Mouse (Mus musculus) embryonic facial prominence, embryonic 11.5 days (tissue): ENCODE data around the gene Fam19a1. TPM values are rescaled to one million over a fixed set of nuclear protein-coding genes. Genes with fewer than 3 reads are reported as not detected.

Experiments
- ATAC-seq: fragments of 200-750 bp; cut with Nextera tagmentation; replicated peaks from 2 replicates; pipeline ENCODE4 v1.8.0; 2017; ENCODE audit warnings: low read depth; ENCODE audit not compliant: insufficient number of reproducible peaks, low FRiP score, low TSS enrichment
- DNase-seq: peaks from one replicate; pipeline ENCODE4 v3.0.0-alpha.2; 2015; ENCODE audit warnings: low spot score
- H3K27ac ChIP-seq: fragments of 300-500 bp; sonication (generic); replicated peaks from 2 replicates; pipeline ENCODE4 v1.5.1; 2014; ENCODE audit warnings: mild to moderate bottlenecking, low read depth, low read length, control low read depth
- H3K27me3 ChIP-seq: fragments of 300-500 bp; sonication (generic); 2 replicates; pipeline ENCODE4 v1.6.1; 2014; ENCODE audit warnings: mild to moderate bottlenecking, low read length, moderate library complexity, mixed read lengths; ENCODE audit not compliant: control insufficient read depth, insufficient read depth
- H3K36me3 ChIP-seq: fragments of 300-500 bp; sonication (generic); replicated peaks from 2 replicates; pipeline ENCODE4 v1.6.1; 2014; ENCODE audit warnings: low read depth, mild to moderate bottlenecking, low read length, moderate library complexity, mixed read lengths; ENCODE audit not compliant: control insufficient read depth, insufficient read depth
- H3K4me1 ChIP-seq: fragments of 300-500 bp; sonication (generic); 2 replicates; pipeline ENCODE4 v1.6.1; 2014; ENCODE audit warnings: low read length, mixed read lengths; ENCODE audit not compliant: control insufficient read depth, insufficient read depth
- H3K4me2 ChIP-seq: fragments of 300-500 bp; sonication (generic); 2 replicates; pipeline ENCODE4 v1.6.1; 2014; ENCODE audit warnings: low read depth, mild to moderate bottlenecking, control low read depth, low read length, moderate library complexity
- H3K4me3 ChIP-seq: fragments of 300-500 bp; sonication (generic); 2 replicates; pipeline ENCODE4 v1.5.1; 2014; ENCODE audit warnings: low read depth, low read length, control low read depth
- H3K9ac ChIP-seq: fragments of 300-500 bp; sonication (generic); replicated peaks from 2 replicates; pipeline ENCODE4 v1.6.1; 2014; ENCODE audit warnings: mild to moderate bottlenecking, control low read depth, low read length
- H3K9me3 ChIP-seq: fragments of 300-500 bp; sonication (generic); replicated peaks from 2 replicates; pipeline ENCODE4 v1.6.1; 2016; ENCODE audit warnings: mild to moderate bottlenecking, low read length, inconsistent platforms, mixed read lengths; ENCODE audit not compliant: control insufficient read depth
- WGBS: fragments of 180-500 bp; shearing (Covaris S2); extraction: QIAGEN DNeasy Blood & Tissue Kit; methylation state at CpG from one replicate; pipeline ENCODE4 v1.1.7; 2014; 5-methylcytosine and 5-hydroxymethylcytosine counted together
- polyA plus RNA-seq: library from polyadenylated mRNA; unstranded; fragments of >200 nt; fragmentation: Nextera tagmentation; extraction: Ambion mirVana; gene quantifications from 2 replicates; pipeline ENCODE4 v1.2.1, GENCODE M21; 2014

The Fam19a1 gene
- polyA plus RNA-seq, 1 experiment from 2014 or later = 0.63 TPM

DNA sequence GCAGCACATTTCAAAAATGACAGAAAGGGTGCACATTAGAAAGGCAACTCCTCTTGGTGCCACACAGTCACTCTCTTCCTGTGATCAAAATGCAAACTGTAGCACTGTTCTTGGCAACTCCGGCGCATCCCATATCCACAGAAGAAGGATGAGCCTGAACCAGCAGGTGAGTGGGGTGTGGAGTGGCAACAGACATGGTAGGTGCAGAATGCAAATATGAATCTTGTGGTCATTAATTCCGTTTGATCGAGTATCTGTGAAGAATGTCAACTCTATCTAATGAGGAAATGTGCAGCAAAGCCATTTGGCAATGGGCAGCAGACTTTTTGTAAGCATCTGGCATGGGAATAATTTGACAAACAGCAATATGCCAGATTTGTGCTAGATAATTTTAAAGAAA lies 437.5 kb downstream of the Fam19a1 start:
- 91% methylated on average over 4 of the region's 4 CpGs for WGBS
- ATAC-seq = no peak
- H3K4me2 ChIP-seq = no peak overlapping the region

DNA sequence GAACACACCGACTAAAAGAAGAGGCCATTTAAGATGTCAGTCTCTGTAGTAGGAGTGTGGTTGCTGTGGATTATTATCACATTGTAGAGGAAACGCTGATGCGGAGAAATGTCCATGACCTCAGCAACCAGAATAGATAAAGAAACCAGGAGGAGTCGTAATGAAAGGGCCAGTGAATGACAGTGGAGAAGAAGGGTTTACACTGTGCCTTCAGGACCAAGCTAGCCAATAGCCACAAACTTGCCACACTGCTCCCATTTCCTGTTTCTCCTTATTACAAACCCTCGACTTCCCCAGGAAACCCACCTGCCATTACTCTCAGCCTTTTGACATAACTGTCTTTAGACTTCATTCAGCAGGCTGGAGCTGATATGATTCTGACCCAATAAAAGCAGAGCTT lies 465.7 kb downstream of the Fam19a1 start:
- ATAC-seq (no peak), DNase-seq (no peak)
- Histone ChIP-seq H3K27me3 (no peaks in the 10 kb centered on the region), H3K36me3 (no peaks in the 10 kb centered on the region), H3K27ac (no peak overlapping the region), H3K4me3 (no peak overlapping the region), H3K9ac (no peak overlapping the region), H3K9me3 (no peaks in the 10 kb centered on the region), H3K4me1 (no peaks in the 10 kb centered on the region), H3K4me2 (no peak overlapping the region)
- 81% methylated on average over 5 of the region's 5 CpGs for WGBS

More for the DNA sequence above, 437.5 kb downstream of the Fam19a1 start:
- H3K27ac ChIP-seq = no peak overlapping the region
- H3K9me3 ChIP-seq = no peaks in the 10 kb centered on the region
- no peak for DNase-seq
- no peaks in the 10 kb centered on the region for H3K27me3 ChIP-seq
- H3K36me3 ChIP-seq = no peaks in the 10 kb centered on the region
- no peaks in the 10 kb centered on the region for H3K4me1 ChIP-seq
- no peak overlapping the region for H3K4me3 ChIP-seq
- H3K9ac ChIP-seq = no peak overlapping the region

DNA sequence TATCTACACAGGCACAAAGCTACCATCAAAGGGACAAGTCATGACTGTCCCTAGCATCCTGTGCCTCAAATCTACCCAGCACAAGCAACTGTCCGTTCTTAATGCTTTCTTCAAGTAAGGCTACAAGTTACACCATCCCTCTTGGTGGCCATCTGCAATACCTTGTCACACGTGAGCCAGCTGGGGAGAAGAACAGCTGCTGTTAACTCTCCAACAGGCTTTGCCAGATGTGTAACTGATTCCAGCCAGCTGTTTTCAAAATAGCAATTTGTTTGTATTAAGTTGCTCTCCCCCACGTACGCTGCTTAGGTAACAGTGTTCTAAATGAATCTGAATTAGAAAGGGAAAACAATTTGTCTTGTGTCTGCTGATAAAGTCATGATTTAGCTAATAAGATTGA lies 467.8 kb downstream of the Fam19a1 start:
- WGBS = 54% methylated on average over 4 of the region's 4 CpGs
- peak; percentile 31 for DNase-seq

DNA sequence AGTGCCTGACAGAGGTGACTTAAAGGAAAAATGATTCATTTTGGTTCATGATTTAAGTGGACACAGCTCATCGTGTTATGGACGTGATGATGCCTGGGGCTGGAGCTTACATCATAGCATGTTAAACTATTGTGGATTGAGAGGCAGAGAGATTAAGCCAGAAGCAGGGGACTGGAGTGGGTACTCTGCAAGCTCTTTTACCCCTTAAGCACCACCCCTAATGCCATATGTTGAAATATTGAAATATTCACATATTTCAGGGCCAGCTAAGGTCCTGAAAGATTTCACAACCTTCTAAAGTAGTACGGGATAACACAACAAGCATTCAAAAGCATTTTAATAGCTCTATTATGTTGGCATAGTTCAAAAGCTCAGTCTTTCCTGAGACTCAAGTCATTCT lies 468.2 kb downstream of the Fam19a1 start:
- ATAC-seq (no peak), DNase-seq (no peak)
- H3K9me3 ChIP-seq = no peaks in the 10 kb centered on the region
- no peak overlapping the region for H3K4me2 ChIP-seq
- no peaks in the 10 kb centered on the region for H3K27me3 ChIP-seq
- H3K9ac ChIP-seq = no peak overlapping the region
- no peaks in the 10 kb centered on the region for H3K4me1 ChIP-seq
- no peaks in the 10 kb centered on the region for H3K36me3 ChIP-seq
- H3K27ac ChIP-seq = no peak overlapping the region
- no peak overlapping the region for H3K4me3 ChIP-seq
- 80% methylated on average over 3 of the region's 3 CpGs for WGBS

More for the DNA sequence above, 467.8 kb downstream of the Fam19a1 start:
- Histone ChIP-seq H3K9ac (no peak overlapping the region), H3K9me3 (no peaks in the 10 kb centered on the region), H3K4me3 (no peak overlapping the region), H3K27me3 (no peaks in the 10 kb centered on the region), H3K4me2 (no peak overlapping the region), H3K36me3 (no peaks in the 10 kb centered on the region), H3K27ac (no peak overlapping the region), H3K4me1 (no peaks in the 10 kb centered on the region)
- no peak for ATAC-seq

DNA sequence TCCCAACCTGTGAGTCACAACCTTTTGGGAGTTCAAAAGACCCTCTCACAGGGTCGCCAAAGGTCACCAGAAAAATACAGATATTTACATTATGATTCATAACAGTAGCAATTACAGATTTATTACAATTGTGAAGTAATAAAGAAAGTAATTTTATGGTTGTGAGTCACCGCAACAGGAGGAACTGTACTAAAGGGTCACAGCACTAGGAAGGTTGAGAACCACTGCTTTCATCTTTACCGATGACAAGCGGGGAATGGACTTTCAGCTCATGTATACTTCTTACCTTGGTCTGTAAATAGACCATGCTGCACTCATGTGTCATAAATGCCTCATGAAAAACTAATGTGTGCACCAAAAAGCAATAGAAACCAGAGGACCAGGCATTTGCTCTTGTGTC lies 474.5 kb downstream of the Fam19a1 start:
- no peak for ATAC-seq
- DNase-seq = no peak
- Histone ChIP-seq H3K9ac (no peak overlapping the region), H3K4me1 (no peaks in the 10 kb centered on the region), H3K27me3 (no peaks in the 10 kb centered on the region), H3K9me3 (no peaks in the 10 kb centered on the region), H3K4me3 (no peak overlapping the region), H3K27ac (no peak overlapping the region), H3K4me2 (no peak overlapping the region), H3K36me3 (no peaks in the 10 kb centered on the region)
- WGBS = 89% methylated on average over 4 of the region's 4 CpGs

DNA sequence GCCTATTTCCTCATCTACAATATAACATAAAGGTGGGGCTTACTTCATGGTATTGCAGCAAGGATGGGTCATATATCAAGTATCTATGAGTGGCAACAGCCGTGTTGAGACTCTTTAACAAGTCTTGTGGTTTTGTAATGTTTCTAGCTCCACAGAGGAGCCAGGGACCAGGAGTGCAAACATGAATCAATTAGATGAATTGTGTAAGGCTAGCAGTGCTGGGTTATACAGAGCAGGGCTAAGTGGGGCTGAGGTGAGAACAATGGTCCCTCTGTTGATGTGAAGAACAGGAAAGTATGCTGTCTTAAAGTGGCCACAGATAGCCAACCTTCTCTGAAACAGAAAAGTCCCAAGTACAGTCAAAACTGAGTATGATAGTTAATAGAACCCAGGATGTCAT lies 480.1 kb downstream of the Fam19a1 start:
- H3K27me3 ChIP-seq = no peaks in the 10 kb centered on the region
- H3K4me2 ChIP-seq = no peak overlapping the region
- H3K27ac ChIP-seq = no peak overlapping the region
- DNase-seq (no peak), ATAC-seq (no peak)
- no peaks in the 10 kb centered on the region for H3K9me3 ChIP-seq
- H3K4me3 ChIP-seq = no peak overlapping the region
- no peak overlapping the region for H3K9ac ChIP-seq
- no peaks in the 10 kb centered on the region for H3K4me1 ChIP-seq
- H3K36me3 ChIP-seq = no peaks in the 10 kb centered on the region
- WGBS = 53% methylated on average over 1 of the region's 1 CpGs

DNA sequence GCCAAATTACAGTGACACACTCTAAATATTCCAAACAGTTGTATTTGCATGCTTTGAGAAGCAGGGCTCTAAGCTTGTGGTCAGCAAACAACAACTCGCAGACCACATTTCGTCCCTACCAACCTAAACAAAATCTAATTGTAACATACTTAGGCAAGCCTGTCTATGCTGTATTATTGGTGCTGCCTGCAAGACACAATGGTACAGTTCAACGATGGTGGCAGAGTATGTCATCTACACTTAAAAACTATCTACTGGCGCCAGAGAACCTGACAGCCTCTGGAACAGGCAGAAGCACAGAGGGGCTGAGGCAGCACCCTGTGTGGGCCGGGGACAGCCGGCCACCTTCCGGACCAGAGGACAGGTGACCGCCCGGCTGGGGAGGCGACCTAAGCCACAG lies 482.2 kb downstream of the Fam19a1 start:
- Histone ChIP-seq H3K4me2 (no peak overlapping the region), H3K4me3 (no peak overlapping the region), H3K9ac (no peak overlapping the region), H3K36me3 (no peaks in the 10 kb centered on the region), H3K4me1 (no peaks in the 10 kb centered on the region), H3K9me3 (no peaks in the 10 kb centered on the region), H3K27ac (no peak overlapping the region), H3K27me3 (no peaks in the 10 kb centered on the region)
- WGBS = 95% methylated on average over 5 of the region's 10 CpGs
- ATAC-seq (no peak), DNase-seq (no peak)

DNA sequence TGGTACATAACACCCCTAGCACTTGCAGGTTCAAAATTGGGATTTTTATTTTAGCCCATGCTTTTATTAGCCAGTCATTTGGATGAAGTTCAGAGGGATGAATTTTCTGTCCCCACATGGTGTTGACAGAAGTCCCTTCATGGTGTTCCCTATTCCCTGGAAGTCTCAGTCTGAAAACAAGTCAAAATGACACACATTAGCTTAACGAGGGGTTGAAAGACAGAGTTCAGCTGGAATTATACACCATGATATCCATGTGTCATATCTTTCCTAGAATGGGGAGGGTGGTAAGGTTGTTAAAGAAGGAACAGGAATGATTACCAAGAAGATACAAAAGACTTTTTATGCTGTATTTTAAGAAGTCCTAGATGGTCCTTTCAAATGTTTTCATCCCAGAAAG lies 511.2 kb downstream of the Fam19a1 start:
- Histone ChIP-seq H3K4me1 (no peaks in the 10 kb centered on the region), H3K4me3 (no peak overlapping the region), H3K9ac (no peak overlapping the region), H3K9me3 (no peaks in the 10 kb centered on the region), H3K4me2 (no peak overlapping the region), H3K27me3 (no peaks in the 10 kb centered on the region), H3K36me3 (no peaks in the 10 kb centered on the region), H3K27ac (no peak overlapping the region)
- 78% methylated on average over 1 of the region's 1 CpGs for WGBS
- DNase-seq (no peak), ATAC-seq (no peak)
